Mouse (Mus musculus) cortical plate, adult 2 months (tissue): ENCODE measurements at regions not wholly inside any gene's neighbourhood (a gene's known extent, or its start where the extent isn't known, plus 50 kb on each side); places are given as distances from the start of the nearest gene placed in this dataset.

Experiments
- CTCF ChIP-seq: fragments of 200-500 bp; IDR thresholded peaks from 2 replicates; pipeline ENCODE4 v1.5.1; 2011; ENCODE audit warnings: mild to moderate bottlenecking, control low read depth, low read length; ENCODE audit not compliant: insufficient read depth; ENCODE audit errors: extremely low read depth
- POLR2A ChIP-seq: fragments of 200-500 bp; IDR thresholded peaks from 2 replicates; pipeline ENCODE4 v1.6.1; 2011; ENCODE audit warnings: mild to moderate bottlenecking, low read length, control low read depth; ENCODE audit not compliant: insufficient read depth; ENCODE audit errors: extremely low read depth

DNA sequence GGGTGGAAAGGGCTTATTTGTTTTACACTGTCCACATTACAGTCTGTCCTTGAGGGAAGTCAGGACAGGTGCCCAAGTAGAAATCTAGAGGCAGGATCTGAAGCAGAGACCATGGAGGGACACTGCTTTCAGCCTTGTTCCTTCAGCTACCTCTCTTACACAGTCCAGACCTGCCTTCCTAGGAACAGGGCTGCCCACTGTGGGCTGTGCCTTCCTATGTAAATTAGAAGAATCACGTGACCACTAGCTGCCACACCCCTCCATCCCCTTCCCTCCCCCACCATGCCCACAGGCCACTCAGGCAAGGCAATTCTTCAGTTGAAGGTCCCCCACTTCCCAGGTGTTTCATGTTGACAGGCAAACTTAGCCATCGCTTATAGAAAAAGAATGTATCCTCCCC lies 60.5 kb upstream of the Dars start:
- TF ChIP-seq CTCF = no peak
- TF ChIP-seq POLR2A = no peak
